Mouse (Mus musculus): ENCODE measurements around the gene Lin28a. TPM values are rescaled to one million over a fixed set of nuclear protein-coding genes. Genes with fewer than 3 reads are reported as not detected.

Lin28a gene
- total RNA-seq (2021): not detected
- polyA plus RNA-seq (2012; rRNA removed): not detected in 2 replicates
- long read RNA-seq: 0 reads

- DNase-seq: no peak
Measured at GRCm38 (mm10) chr4:134018779-134019145, at the start of gene Lin28a. Gene Lin28a (minus strand): TSS chr4:134018841.

DNA sequence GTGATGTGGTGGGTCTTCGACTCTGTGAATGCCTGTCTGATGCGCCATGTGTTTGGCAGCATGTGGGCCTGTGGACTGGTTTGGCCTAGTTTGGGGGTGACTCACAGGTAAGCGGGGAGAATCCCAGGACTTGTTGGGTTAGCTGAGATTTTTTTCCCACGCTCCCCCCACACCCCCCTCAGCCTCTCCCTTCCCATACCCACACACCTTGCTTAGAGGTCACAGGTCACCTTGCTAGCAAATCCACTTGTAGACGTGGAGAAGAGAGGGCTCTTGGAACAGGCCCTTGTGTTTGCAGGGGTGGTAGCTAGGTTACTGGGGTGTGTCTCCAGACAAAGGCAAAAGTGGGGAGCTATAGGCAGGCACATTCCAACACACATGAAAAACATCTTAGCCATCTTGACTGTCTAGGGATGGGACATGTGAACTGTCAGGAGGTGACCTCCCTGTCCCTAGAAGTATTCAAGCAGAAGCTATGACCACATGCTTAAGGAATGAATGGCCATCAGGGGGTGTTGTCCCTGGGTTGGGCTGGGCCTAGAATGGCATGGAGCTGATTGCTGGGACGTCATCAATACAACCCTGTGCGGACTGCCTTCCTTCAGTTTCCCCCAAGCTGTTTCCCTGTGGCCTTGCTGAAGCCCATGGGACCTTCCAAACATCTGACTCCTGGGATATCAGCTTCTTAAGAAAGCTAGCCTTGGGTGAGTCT, 49.3 kb upstream of the Lin28a start:
- DNase-seq: no peak

DNA sequence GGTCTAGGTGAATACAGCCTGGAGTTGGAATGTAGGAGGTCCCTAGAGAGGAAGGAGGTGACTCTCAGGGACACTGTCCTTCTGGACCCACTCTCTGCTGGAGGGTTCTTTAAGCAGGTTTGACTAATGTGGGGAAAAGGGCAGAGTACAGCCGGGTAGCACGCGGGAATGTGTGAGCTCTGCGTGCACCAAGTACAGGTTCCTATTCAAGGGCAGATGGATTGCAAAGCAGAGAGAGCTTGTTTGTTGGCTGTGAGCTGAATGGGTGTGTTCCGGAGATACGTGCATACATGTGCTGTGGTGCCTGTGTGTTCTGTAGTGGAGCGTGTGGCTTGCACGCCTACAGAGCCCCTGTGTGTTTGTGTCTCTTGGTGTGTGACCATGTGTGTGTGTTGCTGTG, 48.7 kb upstream of the Lin28a start:
- DNase-seq: no peak

GRCm38 (mm10) chr4:134065431-134066004, 46.9 kb upstream of the Lin28a start:
- DNase-seq: no peak

DNA sequence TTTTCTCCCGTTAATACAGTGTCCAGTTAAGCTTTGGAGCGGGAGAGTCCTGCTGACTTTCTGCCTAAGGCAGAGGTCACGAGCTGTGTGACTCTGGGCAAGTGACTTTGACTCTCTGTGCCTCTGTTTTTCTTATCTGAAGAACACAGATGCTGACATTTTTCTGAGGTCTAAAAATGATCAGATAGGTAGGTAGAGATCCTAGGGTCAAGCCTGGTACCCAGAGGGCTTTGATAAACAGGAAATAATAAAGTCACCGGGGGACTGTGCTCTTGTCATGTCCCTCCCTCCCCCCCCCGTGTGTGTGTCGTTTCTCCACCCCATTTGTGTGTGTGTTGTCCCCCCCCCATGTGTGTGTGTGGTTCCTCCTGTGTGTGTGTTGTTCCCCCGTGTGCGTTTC, 43.9 kb upstream of the Lin28a start:
- no peak for DNase-seq

- DNase-seq: no peak
Measured at GRCm38 (mm10) chr4:134061944-134062446, 43.4 kb upstream of the Lin28a start.

GRCm38 (mm10) chr4:134061166-134061830, 42.7 kb upstream of the Lin28a start:
- no peak for DNase-seq

- DNase-seq: no peak
Measured at GRCm38 (mm10) chr4:134060135-134060865, 41.7 kb upstream of the Lin28a start, which contains the start of gene Crybg2. Gene Crybg2 (plus strand): TSS chr4:134060815.

- DNase-seq: no peak
Measured at GRCm38 (mm10) chr4:134058908-134059307, 40.3 kb upstream of the Lin28a start.

- DNase-seq: no peak
Measured at GRCm38 (mm10) chr4:134058166-134058715, 39.6 kb upstream of the Lin28a start.

DNA sequence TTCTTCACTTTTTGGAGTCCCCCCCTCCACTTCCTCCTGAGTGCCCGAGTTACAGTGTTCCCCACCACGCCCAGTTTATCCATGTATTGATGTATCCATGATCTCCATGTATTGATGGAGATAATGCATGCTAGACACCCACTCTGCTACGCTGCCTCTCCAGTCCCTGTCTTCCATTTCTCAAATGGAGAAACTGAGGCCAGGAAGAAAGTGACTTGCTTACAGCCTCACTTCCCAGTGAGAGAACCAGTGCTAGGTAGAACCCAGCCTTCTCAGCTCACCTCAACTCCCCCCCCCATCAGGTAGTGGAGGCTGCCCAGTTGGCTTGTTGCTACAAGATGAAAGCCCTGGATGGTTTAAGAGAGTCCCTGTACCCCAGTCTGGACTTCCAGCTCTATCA, 34.9 kb upstream of the Lin28a start, which contains the start of gene Zfp683:
Gene Zfp683, plus strand, starts transcription at position 301 of the 400 bp plus-strand sequence.
- no peak for DNase-seq

DNA sequence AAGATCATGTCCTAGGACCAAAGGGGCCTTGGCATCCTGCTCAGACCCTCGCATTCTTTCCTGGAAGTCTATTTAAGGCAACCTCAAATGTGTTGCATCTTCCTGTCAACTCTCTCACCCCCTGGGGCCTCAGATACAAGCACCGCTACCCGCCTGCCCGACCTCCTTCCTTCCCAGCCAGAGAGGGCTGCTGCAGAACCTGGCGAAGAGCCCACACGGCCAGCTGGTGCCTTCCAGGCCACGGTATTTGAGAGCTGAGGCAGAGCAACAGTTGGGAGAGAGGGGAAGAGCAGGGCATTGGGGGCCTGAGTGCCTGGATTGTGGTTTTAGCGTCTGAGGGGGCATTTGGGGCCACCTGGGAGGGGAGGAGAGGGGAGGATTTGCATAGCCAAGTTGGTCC, 33.9 kb upstream of the Lin28a start:
- DNase-seq: no peak

DNA sequence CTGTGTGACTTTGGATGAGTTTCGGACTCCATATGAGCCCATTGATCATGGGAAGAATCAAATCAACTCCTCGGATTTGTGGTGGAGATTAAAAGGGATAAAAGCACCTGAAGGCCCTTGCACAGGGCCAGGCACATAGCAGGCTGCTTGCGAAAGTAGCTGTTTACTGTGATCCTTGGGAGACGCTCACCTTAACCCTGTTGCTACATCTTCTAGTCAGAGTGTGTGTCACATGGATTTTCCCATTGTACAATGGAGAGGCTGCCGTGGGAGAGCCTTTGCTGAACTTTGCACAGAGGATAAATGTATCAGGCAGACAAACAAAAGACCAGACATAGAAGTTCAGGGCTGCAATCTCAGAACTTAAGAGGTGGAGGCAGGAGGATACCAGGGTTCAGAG, 33.3 kb upstream of the Lin28a start:
- no peak for DNase-seq

- no peak for DNase-seq
Measured at GRCm38 (mm10) chr4:134047648-134048047, 29.0 kb upstream of the Lin28a start.

DNA sequence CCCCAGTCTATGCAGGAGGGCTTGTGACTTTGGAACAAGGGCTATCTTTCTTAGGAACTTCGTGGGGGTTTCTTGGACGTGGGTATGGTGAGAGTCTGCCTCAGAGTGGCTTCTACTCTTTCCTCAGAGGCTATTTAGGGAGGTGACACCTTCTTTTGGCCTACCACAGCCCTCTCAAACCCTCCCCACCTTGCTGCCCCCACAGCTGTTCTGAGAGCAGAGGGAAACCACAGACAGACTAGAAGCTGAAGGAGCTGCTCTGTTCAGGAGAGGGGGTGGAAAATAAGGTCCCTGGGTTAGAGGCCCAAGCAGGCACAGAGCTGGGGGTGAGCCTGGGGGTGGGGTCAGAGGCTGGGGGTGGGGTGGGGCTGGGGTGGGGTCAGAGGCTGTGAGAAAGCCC, 24.4 kb upstream of the Lin28a start:
- no peak for DNase-seq

GRCm38 (mm10) chr4:134041317-134042123, 22.9 kb upstream of the Lin28a start:
- no peak for DNase-seq

- DNase-seq: peak; percentile 68
Measured at GRCm38 (mm10) chr4:134035953-134036352, 17.3 kb upstream of the Lin28a start.

- no peak for DNase-seq
Measured at GRCm38 (mm10) chr4:134025802-134026201, 7.2 kb upstream of the Lin28a start.

DNA sequence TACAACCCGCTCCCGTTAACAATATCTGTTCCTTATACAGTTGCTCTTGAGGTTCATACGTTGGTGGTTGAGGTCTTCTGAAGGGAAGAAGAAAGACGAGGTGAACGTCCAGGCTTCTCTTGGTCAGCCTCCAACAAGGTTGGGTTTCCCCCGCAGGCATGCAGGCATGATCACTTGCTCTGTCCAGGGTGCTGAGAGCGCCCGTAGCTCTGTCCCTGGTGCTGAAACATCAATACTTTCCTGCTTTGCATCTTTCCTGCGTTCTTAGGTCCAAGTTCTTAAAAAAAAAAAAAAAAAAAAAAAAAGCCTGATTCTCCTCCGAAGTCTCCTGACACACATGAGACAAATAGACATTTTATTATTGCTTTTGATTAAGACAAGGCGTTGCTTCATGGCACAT, 2.0 kb upstream of the Lin28a start:
- DNase-seq: peak; percentile 74

- DNase-seq: no peak
Measured at GRCm38 (mm10) chr4:134019641-134020351, 1.2 kb upstream of the Lin28a start.
